Mouse (Mus musculus): ENCODE measurements around the gene Spred1. TPM values are rescaled to one million over a fixed set of nuclear protein-coding genes. Genes with fewer than 3 reads are reported as not detected.
A peak's percentile ranks its signal among the peaks of the same experiment; 100 is the strongest.

Gene Spred1
- total RNA-seq, 4 experiments from 2014 or later: 79.4 to 115 (median 97.4) TPM

DNA sequence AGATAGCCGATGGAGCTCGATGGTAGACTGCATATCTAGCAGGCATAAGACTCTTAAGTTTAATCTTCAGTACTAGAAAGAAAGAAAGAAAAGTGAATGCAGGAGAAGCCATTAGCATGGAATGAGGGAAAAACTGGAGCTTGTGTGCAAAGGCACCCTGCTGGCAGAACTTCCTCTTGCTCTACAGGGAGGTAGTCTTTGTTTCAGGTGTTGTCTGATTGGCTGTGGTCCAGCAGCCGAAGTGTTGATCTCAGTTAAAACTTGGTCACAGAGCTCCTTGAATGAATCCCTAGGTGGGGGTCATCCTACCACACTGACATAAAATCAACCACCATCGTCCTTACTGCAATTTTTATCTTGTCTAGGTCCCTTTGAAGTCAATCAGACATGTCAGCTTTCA is 55.8 kb downstream of the Spred1 start:
- DNase-seq (ENCODE audit: low spot score in 2 of 2): no peak

DNA sequence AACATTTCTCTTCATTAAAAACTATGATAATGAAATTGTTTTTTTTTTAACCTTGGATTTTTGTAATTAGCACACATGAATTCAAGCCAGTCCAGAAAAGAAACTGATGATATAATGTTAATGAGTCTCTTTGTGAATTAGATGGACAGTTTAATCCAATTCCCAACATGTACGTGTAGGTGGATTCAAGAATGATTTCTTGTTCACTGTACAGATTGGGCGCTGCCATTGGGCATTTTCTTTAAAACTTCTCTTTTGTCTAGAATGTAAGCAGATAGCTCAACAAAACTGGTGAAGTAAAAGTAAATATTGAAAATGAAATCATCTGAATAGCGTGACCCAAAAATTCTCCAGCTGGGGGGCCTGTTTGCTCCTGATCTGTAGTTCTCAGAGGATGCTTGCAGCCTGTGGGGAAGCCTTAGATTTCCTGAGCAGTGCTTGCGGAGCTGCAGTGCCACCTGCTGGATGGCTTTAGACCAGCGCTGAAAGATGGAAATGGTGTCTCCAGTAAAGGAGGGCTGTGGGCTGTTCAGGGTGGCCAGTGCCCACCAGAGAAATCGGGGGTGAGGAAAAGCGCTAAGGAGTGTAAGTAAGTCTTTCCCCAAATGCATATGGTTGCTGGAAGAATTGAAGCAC is 59.2 kb downstream of the Spred1 start:
- peak; percentile 73 to 86 for DNase-seq (ENCODE audit: low spot score in 2 of 2)

DNA sequence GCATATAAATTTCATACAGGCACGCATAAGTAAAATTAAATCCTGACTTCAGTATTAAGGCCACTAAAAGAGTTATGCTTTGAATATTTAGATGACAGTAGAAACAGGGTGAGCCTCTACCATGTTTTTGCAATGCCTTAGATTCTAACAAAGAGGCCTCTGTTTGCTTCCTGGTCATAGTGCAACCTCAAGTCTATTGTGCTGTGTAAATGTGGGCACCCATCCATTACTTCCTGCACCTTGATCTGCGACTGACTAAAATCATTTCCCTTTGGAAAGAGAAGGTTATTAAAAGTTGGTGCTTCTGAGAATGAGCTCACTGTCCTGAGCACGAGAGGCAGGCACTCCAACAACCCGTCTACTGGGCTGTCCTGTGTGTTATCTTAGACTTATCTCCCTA is 64.4 kb downstream of the Spred1 start:
- DNase-seq (ENCODE audit: low spot score in 2 of 2): no peak

DNA sequence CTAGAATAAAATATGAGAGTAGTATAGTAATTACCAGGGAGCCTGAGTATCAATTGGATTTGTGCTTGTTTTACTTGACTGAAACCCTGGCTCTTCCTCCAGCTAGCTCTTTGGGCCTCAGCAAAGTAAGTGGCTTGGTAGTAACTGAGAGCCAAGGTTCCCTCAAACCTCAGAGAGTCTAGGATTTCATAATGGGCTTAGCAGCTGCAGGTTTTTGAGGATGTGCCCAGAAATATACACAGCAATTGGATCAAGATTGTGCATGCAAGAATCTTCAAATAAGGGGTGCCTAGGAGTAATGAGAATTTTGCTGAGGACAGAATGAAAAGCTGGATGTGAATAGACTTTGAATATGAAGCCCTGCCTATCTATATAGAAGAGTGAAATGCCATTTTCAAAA is 69.7 kb downstream of the Spred1 start:
- no peak for DNase-seq (ENCODE audit: low spot score in 2 of 2)

DNA sequence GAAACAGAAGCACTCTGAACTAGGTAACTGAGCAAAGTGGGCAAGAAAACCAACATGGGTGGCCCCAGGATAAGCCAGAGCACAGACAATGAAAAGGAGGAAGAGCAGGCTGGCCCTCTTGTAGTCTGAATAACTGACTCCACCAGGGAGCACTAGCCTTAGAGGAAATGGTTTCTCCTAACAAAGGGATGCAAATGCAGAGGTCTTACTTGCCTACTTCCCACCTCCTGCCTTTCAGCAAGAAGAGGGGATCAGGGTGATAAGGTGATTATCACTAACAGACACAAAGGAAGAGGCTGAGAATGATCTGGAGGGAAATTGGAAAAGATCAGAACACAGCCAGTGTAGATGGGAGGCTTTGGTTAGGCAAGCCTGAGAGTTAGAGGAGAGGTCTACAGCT is 73.1 kb downstream of the Spred1 start:
- DNase-seq (ENCODE audit: low spot score in 2 of 2): no peak

DNA sequence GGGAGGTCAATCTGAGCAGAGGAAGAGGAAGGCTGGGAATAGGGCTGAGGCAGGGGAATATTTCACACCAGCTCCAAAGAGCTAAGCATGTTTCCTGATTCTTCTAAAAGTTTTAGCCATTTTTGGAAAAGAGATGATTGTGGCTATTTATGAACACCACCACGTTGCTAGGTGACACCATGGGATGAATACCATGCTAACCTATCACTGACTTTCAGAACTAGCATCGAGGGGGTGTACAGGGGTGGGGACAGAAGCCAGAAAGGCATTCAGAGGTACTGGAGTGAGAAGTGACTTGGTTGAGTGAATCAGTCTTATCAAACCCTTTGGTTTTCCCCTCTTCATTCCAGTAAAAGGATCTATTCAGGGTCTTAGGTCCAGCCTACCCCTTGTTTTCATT is 74.0 kb downstream of the Spred1 start:
- no peak for DNase-seq (ENCODE audit: low spot score in 2 of 2)

DNA sequence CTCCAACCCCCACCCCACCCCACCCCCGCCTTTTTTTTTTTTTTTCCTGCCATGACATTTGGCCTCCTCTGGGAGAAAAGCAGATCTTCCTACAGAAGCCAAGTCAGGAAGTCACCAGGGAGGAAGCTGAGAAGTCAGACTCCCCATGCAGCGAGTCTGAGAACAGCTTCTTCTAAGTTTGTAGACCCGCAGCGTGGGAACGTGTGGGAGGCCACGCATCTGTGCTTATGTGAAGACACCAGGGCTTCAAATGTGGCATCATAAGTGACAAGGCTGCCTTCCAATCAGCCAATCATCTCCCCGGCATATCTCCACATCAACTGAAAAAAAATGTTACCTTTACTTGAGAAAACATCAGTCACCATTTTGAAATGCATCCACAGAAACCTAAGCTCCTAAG is 74.4 kb downstream of the Spred1 start:
- peak; percentile 44 to 48 for DNase-seq (ENCODE audit: low spot score in 2 of 2)

DNA sequence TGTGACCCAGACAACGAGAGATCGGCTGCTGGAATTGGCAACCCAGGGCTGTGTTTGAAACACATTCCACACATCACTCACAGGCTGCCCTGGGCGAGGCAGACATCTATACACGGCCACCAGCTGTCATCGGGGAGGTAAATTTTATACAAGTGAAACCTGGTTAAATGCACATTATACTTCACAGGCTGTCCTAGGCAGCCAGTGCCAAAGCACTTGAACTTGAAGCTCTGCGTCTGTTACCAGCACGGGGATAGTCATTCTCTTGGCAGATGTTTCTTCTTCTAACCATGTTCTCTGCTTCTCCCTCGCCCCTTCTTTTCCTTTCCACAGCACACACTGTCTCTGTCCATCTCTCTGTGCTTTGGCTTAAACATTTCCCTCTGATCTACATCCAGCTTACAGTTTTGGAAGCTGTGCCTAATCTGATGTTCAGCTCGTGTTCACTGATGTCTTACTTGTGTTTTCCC is 79.7 kb downstream of the Spred1 start:
- no peak for DNase-seq (ENCODE audit: low spot score in 2 of 2)

DNA sequence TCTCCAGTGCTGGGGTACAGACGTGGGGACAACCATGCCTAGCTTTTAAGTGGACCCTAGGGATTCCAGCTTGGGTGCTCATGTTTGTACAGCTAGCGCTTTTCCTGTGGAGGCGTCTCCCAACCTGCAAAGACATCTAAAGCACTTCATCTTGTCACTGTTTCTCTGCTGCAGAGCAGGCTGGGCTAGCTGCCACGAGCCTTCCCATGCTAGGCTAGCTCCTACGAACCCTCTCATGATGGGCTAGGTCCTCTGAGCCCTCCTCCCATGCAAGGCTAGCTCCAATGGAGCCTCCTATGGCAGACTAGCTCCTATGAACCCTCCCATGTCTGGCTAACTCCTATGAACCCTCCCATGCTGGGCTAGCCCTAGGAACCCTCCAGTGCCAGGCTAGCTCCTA is 82.2 kb downstream of the Spred1 start:
- no peak for DNase-seq (ENCODE audit: low spot score in 2 of 2)

DNA sequence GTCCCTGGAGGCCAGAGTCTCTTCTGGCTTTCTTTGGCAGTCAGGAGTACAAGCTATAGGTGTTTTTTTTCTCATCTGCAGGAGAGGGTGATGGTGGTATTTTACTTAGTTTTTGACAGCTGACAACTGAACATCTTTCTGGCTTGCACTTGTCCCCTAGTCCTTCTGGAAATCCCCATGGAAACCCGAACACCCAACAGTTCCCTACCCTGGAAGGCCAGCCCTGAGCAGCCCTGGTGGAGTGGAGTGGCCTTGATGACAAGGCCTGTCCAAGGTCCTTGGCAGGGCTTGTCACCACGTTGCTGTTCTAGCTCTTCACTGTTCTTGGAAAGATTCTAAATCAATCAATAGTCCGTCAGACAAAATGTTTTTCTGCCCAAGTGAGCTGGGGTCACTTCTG is 83.4 kb downstream of the Spred1 start:
- DNase-seq (ENCODE audit: low spot score in 2 of 2): no peak

DNA sequence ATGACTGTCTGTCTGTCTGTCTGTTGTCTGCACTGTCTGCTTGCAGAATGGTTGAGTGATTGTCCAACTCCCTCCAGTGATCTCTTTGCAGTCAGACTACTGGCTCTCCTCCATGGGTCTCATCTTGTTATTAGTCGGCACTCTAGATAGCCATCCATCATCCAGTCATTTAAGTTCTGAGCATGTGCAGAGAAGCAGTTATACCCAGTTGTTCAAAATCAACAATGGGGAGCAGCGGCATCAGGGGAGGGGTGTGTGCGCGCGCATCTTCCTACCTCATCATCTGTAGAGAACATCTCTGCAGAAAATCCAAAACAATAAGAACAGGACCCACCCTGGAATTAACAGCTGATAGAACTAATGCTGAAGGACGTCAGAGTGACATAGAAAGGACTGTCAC is 83.9 kb downstream of the Spred1 start:
- DNase-seq (ENCODE audit: low spot score in 2 of 2): no peak

DNA sequence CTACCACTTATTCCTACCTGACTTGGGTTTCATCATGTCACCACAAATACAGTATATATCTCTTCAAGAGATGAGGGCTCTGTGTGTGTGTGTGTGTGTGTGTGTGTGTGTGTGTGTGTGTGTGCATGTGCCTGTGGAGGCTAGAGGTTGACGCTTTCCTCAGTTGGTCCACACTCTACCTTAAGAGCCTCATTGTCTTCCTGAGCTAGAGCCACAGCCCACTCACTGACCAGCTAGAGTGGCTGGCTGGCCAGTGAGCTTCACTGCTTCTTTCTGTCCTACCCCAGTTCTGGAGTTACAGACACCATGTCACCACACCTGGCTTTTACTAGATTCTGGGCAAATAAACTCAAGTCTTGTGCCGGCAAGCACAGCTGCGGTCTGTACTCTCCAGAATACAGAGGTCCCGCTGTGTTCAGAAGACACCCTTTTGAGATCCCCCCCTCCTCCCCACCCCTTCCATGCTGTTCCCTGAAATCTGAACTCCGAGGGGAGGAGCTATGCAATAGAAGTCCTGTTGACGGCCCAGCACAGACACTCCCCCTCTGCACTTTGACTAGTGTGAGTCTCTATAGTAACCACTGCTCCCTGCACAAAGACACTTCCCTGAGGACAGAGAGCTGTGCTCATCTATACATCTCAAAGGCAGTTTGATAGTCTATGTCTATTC is 89.4 kb downstream of the Spred1 start:
- no peak for DNase-seq (ENCODE audit: low spot score in 2 of 2)

DNA sequence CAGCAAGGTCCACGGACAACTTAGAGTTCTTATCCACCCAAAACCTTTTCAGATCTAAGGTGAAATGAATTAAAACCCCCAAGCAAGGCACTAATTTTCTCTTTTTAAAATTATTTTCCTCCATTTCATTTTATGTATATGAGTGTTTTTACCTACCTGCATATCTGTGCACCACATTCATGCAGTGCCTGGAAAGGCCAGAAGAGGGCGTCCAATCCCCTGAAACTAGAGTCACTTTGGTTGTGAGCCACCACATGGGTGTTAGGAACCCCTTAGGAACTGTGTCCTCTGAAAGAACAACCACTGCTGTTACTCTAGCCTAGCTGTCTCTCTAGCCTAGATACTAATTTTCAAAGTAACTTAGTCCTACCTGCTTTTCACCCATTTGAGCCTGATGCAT is 95.0 kb downstream of the Spred1 start:
- DNase-seq (ENCODE audit: low spot score in 2 of 2): no peak

DNA sequence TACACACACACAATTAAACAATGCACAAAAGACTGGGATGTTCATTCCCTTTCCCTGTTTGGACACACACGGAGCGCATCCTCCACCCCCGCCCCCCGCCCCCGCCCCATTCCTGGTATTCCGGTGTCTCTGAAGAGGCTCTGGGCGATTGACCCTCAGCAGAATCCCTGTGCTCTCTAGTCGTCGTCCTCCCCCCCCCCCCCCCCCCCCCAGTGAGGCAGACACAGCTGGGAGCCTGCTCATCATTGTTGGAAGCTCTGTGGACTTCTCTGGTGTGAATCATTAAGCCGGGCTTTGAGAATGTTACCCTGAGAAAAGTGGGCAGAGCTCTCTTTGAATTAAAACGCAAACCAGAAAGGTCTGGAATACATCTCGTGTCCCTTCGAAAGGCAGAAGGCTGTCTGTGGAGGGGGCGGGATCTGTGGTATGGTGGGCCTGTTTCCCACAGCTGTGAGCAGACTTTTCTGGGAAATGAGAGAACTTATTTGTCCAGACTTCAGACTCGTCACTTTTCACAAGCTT is 96.6 kb downstream of the Spred1 start:
- DNase-seq (ENCODE audit: low spot score in 2 of 2): no peak

DNA sequence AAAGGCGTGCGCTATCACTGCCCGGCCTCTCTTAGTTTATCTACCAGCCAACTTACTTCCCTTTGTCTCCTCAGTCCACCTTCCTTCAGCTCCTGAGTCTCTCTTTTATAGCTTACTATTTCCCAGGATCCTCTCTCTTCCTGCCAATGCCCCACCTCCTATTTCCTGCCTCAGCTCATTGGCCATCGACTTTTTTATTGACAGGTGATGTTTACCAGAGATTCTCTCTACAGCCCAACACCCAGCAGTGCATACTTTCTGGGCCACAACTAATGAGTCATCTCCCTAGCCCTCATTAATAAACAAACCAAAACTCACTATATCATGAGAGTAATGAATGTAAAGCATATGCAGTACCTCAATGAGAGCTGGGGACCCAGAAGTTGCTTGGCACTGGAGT is 98.4 kb downstream of the Spred1 start:
- no peak for DNase-seq (ENCODE audit: low spot score in 2 of 2)

DNA sequence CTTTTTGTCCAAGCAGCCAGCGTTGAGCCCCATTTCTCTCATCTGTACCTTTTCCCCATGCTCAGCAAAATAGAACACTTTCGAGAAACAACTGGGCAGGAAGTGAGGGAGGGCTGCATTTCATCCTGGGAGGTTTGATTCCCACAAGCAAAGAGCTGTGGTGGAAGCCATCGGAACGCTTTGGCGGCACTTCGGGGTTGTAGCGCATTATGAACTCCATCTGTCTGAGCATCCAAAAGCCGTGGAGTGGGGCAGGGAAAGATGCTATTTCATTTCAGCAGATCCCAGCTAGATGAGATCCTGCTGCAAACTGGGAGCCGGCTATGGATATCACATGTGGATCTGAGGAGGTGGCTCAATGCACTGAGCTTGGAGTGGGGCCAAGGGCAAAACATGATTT is 101.5 kb downstream of the Spred1 start:
- DNase-seq (ENCODE audit: low spot score in 2 of 2): no peak

DNA sequence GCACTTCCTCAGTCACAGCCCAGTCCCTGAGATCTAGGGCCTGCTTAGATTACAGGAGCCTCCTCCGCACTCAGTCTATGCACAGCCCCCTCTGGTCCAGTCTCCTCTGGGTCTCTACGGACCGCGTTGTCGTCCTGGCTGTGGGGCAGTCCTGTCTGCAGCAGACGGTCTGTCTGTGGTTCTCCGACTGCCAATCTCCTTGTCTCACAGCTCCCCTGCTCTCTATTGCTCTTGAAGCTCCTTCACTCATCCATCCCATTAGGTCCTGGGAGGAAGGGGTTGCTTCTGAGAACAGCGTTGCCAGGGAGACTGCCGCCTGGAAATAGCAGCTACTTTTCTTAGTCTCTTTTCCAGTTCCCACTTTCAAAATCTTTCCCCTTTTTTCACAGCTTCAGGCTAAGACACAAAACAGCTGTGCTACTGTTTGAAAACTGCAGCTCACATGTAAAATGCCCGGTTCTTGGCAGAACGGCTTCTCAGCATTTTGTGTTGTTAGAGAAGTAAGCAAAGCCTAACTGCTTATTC is 107.5 kb downstream of the Spred1 start:
- DNase-seq (ENCODE audit: low spot score in 2 of 2): no peak

DNA sequence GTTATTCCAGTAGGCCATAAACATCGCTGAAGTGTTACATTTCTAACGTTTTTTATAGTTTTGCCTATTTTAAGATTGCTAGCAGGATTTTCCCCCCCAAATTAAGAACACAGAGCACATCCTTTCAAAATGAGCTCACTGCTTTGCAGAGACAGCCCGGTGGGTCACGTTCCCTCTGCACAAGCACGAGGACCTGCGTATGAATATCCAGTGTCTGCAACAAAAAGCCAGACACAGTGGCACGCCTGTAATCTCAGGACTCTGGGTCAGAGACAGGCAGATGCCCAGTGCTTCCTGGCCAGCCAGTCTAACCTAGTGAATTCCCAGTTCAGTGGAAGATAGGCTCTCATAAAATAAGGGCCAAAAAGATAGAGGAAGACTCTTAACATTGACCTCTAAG is 109.1 kb downstream of the Spred1 start:
- no peak for DNase-seq (ENCODE audit: low spot score in 2 of 2)

DNA sequence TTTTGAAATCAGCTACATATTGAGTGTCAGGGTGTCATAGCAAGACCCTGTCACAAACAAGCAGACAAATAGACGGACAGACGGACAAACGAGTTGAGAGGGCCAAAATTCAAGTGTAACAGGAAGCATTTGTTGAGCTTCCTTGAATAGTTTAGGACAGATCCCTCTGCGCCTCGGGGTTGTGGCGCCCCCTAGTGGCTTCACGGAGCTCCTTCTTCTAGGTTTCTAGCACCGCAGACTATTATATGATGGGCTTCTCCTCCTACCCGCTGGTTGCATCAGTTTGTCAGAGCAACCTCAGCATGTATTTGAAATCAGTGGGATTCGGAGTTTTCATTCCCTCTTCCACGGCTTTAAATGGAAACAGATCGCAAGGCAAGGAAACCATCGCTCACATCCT is 110.1 kb downstream of the Spred1 start:
- DNase-seq (ENCODE audit: low spot score in 2 of 2): peak; percentile 73 to 86

Measured in layer of hippocampus, adult 8-10 months (tissue).